Mouse (Mus musculus) forelimb bud, embryonic 11.5 days (tissue): ENCODE data around the gene Plxdc2.

Experiments
- DNase-seq: peaks from one replicate; pipeline ENCODE4 v3.0.0-alpha.2; 2012; ENCODE audit warnings: low read depth, low spot score

Gene Plxdc2

GRCm38 (mm10) chr2:16356106-16356818 is at the start of gene Plxdc2:
Gene Plxdc2, plus strand, starts transcription at chr2:16356304.
- DNase-seq = peak; percentile 83

- no peak for DNase-seq
Observed at GRCm38 (mm10) chr2:16310387-16310786, 45.7 kb upstream of the Plxdc2 start.

GRCm38 (mm10) chr2:16312400-16313070 is 43.6 kb upstream of the Plxdc2 start:
- peak; percentile 21 for DNase-seq

- no peak for DNase-seq
Observed at GRCm38 (mm10) chr2:16335194-16335781, 20.8 kb upstream of the Plxdc2 start.

GRCm38 (mm10) chr2:16344564-16344963 is 11.5 kb upstream of the Plxdc2 start:
- no peak for DNase-seq

GRCm38 (mm10) chr2:16351106-16351505 is 5.0 kb upstream of the Plxdc2 start:
- no peak for DNase-seq

- peak; percentile 89 for DNase-seq
Observed at GRCm38 (mm10) chr2:16355611-16356105, 446 bp upstream of the Plxdc2 start.

GRCm38 (mm10) chr2:16356921-16357837 is 1.1 kb downstream of the Plxdc2 start:
- no peak for DNase-seq

- DNase-seq = no peak
Observed at GRCm38 (mm10) chr2:16357946-16358345, 1.8 kb downstream of the Plxdc2 start.

GRCm38 (mm10) chr2:16359341-16359928 is 3.3 kb downstream of the Plxdc2 start:
- DNase-seq = no peak

GRCm38 (mm10) chr2:16364749-16365148 is 8.6 kb downstream of the Plxdc2 start:
- no peak for DNase-seq

- DNase-seq = no peak
Observed at GRCm38 (mm10) chr2:16365830-16366401, 9.8 kb downstream of the Plxdc2 start.

GRCm38 (mm10) chr2:16370419-16370818 is 14.3 kb downstream of the Plxdc2 start:
- DNase-seq = no peak

GRCm38 (mm10) chr2:16374288-16374687 is 18.2 kb downstream of the Plxdc2 start:
- DNase-seq = no peak

- no peak for DNase-seq
Observed at GRCm38 (mm10) chr2:16386206-16386605, 30.1 kb downstream of the Plxdc2 start.

GRCm38 (mm10) chr2:16386692-16387091 is 30.6 kb downstream of the Plxdc2 start:
- DNase-seq = no peak

GRCm38 (mm10) chr2:16387787-16388186 is 31.7 kb downstream of the Plxdc2 start:
- no peak for DNase-seq

GRCm38 (mm10) chr2:16397501-16397900 is 41.4 kb downstream of the Plxdc2 start:
- DNase-seq = no peak

GRCm38 (mm10) chr2:16398006-16398405 is 41.9 kb downstream of the Plxdc2 start:
- no peak for DNase-seq

GRCm38 (mm10) chr2:16398896-16399295 is 42.8 kb downstream of the Plxdc2 start:
- DNase-seq = no peak

GRCm38 (mm10) chr2:16406508-16406907 is 50.4 kb downstream of the Plxdc2 start:
- DNase-seq = no peak
